Mouse (Mus musculus): ENCODE results near the gene Zbtb20.

The Zbtb20 gene

DNA sequence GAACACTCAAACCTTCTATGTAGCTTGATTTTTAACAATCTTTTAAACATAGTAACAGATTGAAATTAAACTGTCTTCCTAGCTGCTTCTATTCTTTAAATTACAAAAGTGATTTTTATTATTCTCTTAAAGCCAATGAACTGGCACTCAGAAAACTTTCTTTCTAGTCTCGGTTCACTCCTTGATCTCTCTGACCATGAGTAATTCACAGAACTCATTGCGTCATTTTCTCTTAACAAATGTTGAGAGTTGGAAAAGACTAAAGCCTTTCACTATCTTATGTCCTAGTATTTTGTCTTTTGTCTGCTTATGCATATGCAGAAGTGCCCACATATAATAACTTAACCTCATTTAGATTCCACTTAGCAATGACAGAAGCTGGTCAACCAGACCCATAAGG is 525.3 kb downstream of the Zbtb20 start:
- no peak for DNase-seq

DNA sequence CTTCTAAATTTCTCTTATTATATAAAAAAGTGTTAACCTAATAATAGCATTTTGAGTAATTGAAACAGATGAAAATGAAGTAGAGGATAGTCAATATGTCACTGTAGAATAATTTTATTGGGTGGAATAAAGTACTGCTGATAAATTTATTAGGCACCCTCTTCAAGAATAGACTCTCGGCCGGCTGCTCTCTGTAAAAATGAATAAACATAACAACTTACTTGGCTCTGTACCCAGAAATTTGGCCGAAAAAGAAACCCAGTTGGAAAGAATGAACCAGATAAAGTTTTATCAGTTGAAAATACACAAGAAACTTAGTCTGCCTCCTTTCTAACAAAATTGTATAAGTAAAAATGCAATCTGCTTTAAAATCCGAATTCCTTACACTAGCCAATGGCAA is 527.2 kb downstream of the Zbtb20 start:
- DNase-seq: no peak

DNA sequence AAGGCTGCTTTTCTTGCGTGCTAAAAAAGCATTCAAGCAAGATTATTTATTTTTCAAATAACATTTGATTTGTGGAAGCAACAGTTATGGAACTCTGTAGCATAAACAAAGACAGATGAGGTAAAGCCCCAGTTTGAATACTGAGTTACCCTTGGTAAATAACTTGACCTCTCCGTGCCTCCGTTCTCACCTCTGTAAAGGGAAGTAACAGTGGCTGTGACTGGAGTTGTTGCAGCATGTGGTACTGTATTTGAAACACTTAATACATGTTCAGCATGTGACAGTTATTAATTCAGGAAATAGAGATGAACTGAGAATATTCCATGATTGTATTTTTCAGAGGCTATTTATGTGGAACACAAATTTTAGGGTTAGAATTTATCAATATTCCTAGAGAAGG is 529.4 kb downstream of the Zbtb20 start:
- no peak for DNase-seq

DNA sequence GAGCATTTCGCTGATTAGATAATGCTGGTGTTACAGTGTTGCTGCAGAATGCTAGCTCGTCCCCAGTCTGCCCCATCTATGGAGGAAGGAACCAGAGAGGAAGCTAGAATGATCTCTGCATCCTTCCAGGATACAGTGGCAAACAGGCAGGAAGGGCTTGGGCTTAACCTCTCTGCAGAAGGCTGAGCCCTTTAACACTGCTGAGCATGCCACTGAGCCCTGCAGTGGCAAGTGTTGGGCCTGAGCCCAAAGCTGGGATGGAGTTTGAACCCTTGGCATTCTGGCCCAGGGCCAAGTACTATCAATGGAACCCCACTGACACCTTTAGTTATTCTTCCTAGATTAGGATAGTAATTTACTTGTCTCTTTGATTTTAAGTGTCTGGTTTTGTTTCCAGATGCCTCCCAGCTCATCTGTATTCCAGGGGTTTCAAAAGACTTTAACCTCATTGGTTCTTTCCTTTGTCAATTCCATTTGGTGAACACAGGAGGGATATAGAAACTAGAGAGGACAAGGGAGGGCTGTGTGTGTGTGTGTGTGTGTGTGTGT is 532.0 kb downstream of the Zbtb20 start:
- DNase-seq: peak; percentile 72 to 81

DNA sequence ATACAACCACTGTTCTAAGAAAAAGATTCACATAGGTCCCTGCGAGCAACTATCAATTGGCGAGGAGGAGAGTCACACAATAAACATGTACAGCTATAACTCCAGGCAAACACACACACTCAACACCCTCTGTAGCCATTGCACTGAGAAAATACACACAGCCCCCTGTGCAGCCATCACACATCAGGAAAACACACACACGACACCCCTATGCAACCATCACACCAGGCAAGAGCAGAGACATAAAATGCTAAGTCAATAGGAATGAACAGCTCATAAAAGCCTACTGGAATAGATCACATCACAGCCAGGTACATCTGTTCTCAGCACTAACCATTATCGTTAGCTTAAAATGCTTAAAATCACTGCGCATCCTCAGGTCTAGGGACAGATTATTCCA is 532.9 kb downstream of the Zbtb20 start:
- no peak for DNase-seq

DNA sequence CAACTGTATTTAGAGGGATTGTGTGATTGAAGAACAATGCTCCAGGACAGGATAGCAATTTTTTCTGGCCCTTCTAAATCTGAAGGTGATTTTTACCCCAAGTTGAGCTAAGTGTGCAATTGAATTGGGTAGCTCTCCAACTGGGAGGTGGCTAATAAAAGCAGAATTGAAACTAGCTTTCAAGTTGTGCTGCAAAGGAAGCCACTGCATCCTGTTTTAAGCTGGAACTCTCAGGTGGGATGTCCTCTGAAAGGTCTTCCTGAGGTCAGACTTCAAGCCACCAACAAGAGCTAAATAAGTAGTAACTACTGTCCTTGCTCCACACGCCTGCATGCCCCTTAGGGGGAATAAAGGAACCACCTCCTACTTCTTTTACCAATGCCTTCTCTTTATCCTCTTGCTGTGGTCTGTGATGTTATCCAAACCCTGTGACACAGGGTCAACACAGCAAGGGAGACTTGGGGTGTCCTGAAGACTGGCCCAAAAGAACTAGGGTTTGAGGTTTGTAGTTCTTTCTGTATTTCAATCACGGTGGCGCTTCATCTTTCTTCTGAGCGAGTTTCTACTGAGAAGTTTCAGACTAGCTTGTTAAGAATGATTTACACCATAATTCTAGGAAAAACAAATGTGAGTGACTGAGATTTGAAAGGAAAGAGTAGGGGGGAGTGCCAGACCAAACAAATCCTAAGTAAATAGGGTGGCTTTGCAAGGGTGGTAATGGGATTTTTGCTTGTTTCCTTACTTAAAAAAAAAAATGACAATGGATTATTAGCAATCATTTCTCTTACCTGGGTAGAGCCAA is 533.6 kb downstream of the Zbtb20 start:
- peak in 1 of 2 experiments; percentile 16 for DNase-seq

DNA sequence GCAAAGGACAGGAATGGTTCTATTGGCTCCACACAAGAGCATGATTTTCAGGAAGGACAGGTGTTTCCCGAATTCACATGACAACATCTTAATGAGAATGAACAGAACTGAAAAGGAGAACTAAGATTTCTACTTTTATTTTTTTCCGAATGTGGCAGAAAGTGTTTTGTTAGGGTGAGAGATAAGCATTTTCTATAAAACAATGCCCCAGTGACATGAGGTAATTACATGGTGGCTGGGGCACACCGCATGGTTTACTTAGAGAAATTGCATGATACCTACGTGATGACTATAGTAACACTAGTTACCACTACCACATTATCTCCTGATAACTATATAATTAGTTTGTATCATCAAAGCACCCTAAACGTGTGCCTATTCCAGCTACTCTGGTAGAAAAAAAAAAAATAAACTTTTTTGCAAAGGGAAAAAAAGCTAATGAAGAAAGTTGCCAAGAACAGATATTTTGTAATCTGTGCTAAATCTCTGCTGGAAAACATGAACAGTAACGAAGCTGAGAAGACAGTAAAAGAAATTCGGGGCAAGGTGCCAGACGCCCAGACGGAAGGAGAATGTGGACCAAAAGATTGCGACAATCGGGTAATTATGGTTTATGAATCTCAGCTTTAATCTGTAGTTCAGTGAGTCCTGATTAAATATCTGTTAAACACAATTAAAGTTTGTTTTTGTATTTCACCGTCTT is 534.4 kb downstream of the Zbtb20 start:
- DNase-seq: peak; percentile 65 to 76

DNA sequence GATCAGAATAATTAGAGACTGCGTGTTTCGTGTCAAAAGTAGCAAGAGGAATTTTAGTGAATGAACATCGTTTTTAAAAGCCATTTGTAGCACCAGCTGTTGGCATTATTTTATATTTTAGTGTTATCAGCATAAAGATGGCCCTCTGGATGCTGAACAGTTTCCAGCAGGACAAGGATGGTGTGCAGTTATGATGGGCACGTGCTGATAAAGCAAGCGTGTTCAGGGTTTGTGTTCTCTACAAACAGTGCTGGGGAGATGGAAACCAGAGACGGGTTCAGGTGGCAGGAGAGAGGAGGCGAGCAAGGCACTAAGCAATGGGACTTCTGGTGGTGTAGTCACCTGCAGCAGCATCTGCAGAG is 534.9 kb downstream of the Zbtb20 start:
- DNase-seq: no peak

DNA sequence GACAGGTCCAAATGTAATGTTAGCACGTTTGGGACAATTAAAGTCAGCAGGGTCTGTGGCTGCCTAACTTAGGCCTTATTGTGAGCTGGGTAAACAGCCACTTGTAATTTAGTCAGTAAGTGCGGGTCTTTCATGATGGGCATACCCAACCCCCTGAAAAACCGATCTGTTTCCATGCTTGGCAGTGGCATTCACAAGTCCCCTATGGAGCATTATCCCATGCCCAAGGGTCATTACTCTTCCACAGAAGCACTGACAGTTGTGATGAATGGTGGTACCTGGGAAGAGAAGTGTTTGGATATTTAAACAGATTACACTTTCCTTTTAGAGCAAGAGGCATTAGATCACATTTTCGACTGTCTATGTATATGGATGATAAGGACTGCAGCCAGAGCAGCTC is 540.2 kb downstream of the Zbtb20 start:
- no peak for DNase-seq

DNA sequence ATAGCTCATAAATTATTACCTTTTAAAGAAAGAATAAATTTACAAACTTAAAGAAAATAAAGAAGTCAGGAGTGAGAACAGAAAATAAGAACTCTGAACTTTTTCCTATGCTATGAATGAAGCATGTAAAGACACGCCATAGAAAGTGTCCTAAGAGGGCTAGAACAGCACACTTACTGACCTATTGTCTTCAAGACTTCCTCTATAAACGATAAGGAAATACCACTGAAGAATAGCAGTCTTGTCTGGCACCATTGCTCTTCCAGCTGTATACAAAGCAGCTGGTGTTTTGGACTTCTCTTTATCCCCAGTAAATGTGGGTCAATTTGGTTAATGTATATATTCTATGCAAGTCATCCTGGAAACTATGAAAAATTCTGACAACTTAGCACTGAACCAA is 544.2 kb downstream of the Zbtb20 start:
- DNase-seq: no peak

DNA sequence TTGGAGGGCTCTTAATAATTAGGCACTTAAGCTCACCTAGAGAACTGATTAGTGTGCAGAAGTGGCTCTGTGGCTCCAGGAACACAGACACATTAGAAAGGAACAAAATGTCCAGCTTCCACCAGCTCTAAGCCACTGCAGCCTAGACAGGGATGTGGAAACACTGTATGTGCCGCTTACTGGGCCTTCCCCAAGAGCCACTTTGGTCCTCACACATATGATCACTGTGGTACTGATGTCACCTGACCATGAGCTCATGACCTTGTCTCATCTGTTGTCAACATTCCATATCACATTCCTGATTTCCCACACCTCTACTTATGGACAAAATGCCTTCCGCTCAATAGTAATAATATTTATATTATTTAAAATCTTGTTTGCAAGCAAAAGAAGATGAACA is 553.3 kb downstream of the Zbtb20 start:
- DNase-seq: no peak

DNA sequence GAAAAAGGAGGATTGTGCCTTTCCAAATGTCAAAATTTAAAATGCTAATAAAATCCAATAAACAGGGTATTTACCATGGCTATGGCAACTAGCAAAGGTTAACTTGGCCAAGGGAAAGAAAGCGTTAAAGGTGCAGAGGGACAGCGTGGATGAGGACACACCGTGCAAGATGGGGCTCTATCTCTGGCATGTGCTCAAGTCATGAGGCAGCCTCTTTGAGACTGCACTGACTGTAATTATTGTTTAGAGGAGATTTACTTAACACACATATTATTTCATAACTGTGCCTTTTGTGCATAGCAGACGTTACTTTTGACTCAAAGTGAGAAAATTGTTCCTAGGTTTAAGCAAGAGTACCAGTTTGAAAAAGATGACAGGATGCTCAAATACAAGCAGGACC is 554.3 kb downstream of the Zbtb20 start:
- DNase-seq: no peak

DNA sequence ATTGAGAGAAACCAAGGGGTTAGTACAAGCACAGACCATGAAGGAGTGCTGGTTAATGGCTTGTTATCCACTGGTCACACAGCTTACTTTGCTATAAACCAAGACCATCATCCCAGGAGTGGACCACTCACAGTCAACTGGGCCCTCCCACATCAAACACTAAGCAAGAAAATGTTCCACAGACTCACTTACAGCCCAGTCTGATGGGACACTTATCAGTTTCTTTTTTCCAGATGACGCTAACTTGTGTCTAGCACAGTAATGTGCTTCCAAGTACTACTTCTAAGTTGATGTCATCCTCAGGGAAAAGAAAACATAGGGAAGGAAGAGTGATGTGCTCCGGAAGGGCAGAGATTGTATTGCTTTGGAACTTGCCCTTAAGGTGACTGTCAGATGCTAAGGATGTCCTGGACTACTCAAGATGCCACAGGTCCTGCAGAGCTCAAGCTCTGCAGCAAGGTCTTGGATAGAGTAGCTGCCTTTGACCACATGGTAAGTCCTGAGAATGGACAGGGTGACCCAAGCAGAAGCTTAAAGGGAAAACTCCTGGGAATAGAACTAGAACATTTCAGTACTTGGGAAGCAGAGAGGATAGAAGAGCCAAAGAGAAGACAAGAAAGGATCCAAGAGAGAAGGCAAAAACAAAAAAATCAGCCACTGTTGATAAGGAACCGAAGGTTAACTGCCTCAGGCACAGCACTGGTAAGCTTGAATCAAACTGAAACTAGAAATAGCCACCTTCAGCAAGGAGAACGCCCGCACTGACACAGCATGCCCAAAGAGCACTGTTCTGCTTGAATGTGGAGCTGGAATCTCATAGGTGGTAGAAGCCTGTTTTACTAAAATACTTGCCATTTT is 556.1 kb downstream of the Zbtb20 start:
- peak; percentile 45 to 53 for DNase-seq

DNA sequence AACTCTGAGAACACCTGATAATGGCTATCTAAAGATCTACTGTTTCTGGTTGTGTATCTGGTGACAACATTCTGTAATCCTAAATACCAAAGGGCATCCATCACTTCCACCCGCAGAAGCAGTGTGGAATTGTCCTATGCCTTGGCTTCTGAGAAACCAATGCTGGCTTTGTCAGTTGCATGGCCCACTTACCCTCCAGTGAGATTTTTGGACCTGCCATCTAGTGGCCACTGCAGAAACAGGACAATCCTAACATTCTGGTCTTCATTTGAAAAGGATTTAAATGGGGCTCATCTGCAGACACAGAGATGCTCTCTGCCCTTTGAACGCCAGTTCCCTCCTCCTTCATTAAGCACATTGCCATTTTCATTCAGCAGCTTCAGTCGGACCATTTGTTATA is 559.3 kb downstream of the Zbtb20 start:
- DNase-seq: peak in 1 of 2 experiments; percentile 23

DNA sequence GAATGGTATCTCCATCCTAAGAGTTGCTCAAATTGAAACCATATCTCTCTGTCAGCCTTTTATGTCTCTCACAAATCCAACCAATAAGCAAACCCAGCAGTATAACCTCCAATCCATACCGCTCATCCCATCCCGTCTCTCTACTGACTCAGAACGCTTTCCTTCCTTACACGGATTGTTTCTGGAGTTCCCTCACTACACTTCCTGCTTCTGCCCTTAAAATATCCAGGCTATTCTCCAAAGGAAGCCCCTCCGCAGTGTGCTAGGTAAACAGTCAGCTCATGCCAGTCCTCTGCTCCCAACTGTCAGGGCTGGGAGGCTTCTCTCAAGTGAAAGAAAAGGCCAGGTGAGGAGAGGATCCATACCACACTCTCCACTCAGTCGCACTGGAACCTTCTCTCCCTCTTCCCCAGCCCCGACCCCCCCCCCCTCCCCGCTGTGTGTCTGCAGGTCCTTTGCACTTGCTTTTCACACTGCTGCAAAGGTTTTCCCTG is 563.2 kb downstream of the Zbtb20 start:
- no peak for DNase-seq

DNA sequence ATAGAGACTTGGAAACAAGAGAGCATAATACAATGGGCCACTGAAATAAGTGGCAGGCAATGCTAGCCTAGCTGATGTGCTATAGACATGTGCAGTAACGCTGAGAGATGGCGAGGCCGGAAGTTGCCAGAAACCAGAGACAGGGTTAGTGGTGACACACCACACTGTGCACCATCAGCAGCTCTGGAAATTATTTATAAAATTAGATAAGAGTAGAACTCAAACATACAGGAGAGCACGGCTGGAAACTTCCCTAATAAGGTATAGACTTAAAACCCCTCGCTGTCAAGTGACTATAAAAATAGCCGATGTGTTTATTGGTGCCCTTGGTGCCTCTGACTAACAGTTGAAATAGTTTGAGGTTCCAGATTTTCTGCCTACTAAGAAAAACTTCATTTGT is 565.7 kb downstream of the Zbtb20 start:
- no peak for DNase-seq

DNA sequence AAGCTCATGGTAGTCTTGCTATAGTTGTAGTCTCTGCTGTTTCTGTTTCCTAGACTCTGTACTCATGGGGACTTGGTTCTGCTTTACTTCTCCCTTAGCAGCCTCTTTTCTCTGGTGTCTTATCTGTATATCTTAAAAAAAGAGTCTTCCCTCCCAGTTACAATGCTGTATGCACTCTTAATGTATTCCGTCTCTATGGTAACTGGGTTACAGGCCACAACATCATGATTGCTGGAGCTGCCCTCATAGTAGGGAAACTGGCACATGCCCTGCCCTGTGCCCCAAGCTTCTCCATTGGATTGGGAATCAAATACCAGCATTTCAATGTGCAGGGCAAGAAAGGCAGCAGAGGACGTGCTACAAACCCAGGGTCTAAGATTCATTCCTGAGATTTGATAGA is 567.4 kb downstream of the Zbtb20 start:
- no peak for DNase-seq

DNA sequence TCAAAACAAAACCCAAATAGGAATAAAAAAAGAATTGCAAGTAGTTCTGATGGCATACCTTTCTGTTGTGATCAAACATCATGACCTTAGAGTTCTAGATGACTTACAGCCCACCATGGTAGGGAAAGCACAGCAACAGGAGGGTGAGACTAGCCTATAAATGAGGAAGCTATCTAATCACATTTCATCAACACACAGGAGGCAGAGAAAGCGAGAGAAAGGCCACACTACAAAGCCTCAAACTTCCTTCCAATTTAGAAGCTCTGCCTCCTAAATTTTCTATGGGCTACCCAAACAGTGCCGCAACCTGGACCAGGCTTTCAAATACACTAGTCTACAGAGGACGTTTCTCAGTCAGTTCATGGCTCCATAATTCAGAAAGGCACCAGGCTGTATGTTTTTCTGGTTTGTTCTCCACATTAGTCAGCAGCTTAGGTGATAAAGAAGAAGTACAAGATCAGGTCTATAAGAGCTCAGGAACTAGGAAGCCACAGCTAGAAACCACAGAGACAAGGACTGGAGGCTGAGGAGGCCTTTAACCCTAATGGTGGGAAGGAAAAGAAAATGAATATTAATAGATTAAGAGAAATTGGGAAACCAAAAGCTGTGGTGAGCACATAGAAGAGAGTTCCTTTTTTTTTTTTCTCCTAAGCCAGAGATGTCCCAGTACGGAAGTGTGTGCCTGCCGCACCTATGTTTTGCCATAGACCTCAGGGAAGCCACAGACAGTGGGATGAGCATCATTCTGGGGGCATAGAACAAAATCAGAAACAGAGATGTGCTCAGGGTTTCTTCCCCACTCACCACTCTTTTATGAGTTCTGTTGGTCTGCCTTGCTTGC is 572.7 kb downstream of the Zbtb20 start:
- DNase-seq: no peak

DNA sequence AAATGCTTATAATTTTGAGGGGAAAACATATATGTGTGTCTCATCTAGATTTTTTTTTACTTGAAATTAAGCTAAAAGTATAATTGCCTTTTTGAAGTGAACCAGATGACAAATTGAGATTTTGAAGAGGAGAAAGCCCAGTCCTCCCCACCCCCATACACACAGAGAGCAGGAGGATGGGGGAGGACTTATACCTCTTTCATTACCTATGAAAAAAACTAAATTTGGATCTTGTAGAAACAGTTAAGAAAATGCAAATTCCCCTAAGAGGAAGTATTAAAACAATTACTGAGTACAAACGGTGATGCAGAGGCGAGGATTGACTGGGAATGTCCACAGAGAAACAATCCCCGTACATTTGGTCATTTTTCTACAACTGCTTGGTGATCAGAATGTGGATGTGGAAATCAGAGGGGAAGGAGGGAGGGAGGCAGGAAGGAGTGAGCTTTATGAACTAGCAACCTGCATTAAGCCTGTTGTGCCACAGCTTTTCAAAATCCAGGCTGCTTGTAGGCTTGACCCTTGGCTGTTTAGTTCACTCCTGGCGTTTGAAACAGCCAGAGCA is 578.8 kb downstream of the Zbtb20 start:
- no peak for DNase-seq

DNA sequence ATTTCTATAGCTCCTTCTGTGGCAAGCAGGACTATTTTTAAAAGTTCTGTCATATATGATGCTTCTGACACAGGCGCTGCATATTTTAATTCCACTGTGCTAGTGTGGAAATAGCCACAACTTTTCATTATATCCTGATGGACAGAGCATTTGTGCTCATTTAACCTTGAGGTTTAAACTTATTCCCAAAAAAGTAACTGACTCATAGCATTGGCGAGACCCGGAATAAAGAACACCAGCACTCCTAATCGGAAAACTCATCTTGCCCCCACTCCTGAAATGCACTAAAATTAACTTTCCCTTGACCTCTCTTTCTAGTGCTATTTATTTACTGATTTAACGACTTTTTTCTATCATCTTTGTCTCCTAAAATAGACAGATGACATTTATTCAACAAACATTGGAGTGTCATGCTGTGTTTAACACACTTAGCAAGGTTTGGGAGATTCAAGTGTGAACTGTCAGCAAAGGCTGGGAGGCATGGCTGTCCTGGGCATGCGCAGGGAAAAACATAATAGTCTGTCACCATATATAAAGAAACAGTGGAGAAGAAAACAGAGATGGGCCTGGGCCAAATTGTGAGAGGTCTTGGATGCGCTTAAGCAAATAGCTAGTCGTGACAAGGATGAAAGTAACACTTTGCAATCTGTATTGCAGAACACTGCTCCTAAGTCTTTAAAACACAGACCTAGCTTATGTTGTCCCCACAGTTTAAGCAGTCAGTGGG is 580.9 kb downstream of the Zbtb20 start:
- no peak for DNase-seq

DNA sequence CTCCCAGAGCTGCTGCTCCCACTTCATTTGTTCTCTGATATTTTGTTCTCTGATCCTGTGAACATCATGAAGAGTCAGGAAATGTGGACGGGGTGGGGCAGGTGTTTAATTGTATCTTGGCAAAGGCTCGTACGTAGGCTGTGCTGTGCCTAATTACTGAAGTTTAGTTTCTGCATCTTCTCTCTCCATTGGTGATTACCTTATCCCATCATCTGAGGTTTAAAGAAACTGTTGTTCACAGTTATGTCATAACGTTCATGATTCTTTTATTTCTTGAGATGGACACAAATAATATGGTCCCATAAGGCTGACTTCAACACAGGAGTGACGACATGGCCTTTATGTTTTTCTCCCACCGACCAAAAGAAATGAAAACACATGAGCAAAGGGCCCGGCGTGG is 582.1 kb downstream of the Zbtb20 start:
- no peak for DNase-seq

Data from kidney, postnatal 25 days (tissue).